Mouse (Mus musculus) gastrocnemius, postnatal 25 days (tissue): ENCODE measurements at regions not wholly inside any gene's neighbourhood (a gene's known extent, or its start where the extent isn't known, plus 50 kb on each side); places are given as distances from the start of the nearest gene placed in this dataset.

Experiments
- DNase-seq: peaks from one replicate; pipeline ENCODE4 v3.0.0; 2022

GRCm38 (mm10) chr2:51448121-51448520, 179.2 kb upstream of the Tas2r134 start:
- DNase-seq: no peak

GRCm38 (mm10) chr2:51447616-51448015, 179.7 kb upstream of the Tas2r134 start:
- DNase-seq: no peak

DNA sequence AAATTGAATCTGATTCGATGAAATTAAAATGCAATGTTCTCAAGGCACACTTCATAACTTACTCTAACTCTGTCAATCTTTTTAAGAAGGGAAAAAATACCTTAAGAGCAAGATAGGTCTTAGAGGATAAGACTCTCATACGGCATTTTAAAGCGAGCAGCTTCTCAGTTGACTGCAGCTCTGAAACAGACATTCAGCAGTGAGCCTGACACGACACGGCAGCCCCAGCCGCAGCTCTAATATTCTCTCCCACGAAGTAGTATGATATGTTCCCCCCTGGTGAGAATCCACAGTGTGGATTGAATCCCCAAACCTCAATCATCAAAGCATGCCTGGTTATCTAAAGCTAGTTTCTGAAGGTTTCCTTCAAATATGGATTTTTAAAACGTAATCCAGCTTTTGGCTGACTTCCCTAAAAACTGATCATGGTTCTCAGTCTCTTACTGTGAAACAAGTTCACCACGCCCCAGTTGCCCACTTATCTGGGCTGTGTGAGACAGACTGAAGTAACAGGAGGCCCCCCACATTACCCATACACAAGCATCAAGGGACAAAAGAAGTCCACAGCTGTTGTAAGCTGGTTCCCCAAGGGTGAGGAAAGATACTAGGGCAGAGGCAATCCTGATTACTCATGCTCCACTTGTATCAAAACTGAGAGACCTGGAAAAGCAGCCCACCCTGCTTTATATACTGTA, 182.8 kb upstream of the Tas2r134 start:
- DNase-seq: no peak

GRCm38 (mm10) chr2:51443946-51444345, 183.4 kb upstream of the Tas2r134 start:
- DNase-seq: no peak

GRCm38 (mm10) chr2:51439047-51439446, 188.3 kb upstream of the Tas2r134 start:
- DNase-seq: no peak

DNA sequence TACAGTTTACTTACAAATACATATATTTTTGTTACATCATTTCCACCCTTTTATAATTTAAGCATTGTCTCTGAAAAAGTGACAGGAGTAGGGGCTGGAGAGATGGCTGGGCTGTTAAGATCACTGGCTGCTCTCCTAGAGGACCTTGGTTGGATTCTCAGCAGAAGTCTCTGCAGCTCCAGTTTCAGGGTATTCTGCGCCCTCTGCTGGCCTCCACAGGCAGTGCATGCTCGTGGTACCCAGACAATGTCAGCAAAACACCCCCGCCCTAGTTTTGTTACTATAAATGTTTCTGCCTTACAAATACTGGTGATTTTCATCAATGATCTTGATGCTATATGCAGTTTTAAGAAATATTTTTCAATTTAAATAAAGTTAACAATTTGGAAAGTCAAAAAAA, 190.7 kb upstream of the Tas2r134 start:
- no peak for DNase-seq

- no peak for DNase-seq
Measured at GRCm38 (mm10) chr2:51431564-51431963, 195.7 kb upstream of the Tas2r134 start.

DNA sequence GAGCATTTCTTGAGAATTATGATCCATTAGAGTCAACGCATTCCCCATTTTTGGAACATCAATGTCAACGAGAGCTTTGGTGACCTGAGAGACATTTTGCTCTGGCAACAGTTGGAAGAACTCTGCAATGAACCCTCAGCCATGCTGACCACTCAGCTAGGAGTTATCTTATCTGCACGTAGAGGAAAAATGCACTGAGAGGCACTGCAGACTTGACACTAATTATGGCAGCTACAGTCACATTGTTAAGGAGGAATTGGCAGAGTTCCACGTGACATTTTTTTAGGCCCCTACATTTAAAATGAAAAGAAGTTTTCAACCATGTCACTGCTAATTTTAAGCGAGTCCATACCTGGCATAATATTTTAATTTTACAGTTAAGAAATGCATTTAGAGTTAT, 197.6 kb upstream of the Tas2r134 start:
- DNase-seq: no peak

- no peak for DNase-seq
Measured at GRCm38 (mm10) chr2:51422442-51422841, 204.9 kb upstream of the Tas2r134 start.

DNA sequence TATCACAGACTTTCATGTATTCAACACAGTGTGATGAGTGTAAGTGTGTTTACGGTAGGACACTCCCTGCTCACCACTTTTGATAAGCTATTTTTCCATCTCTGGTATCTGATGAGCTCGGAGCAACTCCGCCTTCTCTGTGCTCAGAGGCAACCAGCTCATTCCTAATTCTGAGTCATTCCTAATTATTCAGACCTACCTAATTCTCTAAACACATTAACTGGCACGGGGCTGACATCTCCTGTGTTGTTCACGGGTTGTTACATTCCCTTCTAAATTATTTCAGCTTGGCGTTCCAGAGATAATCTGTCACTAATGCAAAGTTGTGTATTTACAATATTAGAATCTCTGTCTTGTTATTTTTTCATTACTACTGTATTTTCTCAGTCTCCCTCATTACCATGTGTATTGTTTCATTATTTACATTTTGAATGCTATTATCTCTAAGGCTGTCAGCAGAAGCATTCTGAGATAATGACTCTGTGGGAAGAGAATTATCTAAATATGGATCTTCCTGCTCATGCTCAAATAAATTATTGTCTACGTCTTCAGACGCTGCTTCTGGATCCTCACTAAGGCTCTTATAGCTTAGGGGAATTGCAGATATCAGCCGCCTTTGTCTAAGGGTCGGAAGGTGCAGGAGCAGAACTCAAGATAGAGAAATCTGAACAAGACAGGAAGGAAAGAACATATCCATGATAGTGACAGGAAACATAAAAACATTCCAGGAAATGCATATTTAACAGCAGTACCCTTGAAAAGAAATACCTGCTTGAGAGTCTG, 209.2 kb upstream of the Tas2r134 start:
- DNase-seq: no peak

DNA sequence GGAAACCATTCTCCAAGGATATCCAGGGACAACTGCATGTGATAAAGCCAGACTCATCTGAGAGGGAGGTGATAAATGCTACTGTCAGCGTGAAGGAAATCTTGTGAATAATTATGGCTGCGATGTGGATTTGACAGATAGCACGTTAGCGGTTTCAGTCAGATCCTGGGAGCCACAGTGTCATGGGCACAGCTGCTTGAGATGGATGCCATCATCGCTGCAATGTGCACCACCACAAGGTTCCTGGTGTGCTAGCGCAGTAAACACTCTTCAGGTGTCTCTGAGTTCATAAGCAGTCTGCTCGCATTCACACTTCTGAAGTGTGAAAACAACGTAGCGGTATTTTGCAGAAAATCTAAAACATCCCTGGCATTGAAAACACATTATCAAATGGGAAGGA, 238.9 kb upstream of the Tas2r134 start:
- no peak for DNase-seq

DNA sequence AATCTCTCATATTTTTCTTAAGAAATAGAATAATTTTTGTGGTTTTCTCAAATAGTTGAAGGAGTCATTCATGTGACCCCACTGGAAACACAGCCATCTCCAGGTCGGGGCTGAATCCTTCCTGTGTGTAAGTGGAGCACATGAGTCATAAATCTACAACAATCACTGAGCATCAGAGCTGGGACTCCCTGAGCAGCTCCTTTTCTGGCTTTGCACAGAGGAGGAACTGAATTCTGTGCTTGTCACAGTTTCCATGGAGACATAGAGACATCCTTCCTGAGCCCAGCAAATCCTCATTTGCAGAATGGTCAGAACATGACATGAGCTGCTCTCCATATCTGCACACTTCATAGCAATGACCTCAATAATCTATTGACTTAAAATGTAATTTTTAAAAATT, 238.2 kb upstream of the Rnd3 start:
- no peak for DNase-seq

DNA sequence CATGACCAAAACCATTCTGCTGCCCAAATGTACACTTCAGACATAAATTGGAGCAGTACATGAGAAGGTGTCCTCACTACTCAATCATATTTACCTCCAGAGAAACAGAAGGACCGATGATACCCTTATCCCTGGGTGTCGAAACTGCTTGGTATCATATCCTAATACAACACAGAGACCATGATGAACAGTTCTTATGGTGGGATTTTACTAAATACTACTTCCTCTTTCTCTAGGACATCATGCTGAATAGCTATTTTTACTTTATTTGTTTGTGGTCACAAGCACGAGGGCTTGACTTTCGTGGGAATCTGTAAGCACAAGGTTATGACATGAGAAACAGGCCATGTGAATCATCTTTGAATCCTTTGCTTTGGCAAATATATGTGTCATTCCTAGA, 227.7 kb upstream of the Rnd3 start:
- DNase-seq: no peak

- no peak for DNase-seq
Measured at GRCm38 (mm10) chr2:51374636-51375035, 225.7 kb upstream of the Rnd3 start.

DNA sequence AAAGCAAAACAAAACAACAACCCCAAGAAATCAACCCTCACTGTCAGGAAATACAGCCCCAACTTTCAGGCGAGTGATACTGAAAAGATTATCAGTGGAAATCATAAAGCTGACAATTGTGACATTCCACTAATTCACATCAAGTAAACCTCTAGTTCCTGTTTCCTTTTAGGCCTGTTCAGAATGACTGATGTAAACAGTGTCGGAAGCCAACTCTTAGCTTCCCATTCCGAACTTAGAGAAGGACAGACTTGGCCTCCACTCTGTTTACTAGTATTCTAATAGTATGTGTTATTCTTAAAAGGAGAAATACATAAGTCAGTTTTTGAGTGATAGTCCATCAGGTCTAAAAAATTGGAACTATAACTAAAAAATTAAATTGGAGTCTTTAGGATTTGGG, 223.9 kb upstream of the Rnd3 start:
- DNase-seq: no peak

GRCm38 (mm10) chr2:51362825-51363616, 214.1 kb upstream of the Rnd3 start:
- DNase-seq: no peak

- DNase-seq: no peak
Measured at GRCm38 (mm10) chr2:51355281-51355680, 206.4 kb upstream of the Rnd3 start.

- no peak for DNase-seq
Measured at GRCm38 (mm10) chr2:51354800-51355199, 205.9 kb upstream of the Rnd3 start.

GRCm38 (mm10) chr2:51349614-51350013, 200.7 kb upstream of the Rnd3 start:
- DNase-seq: no peak

GRCm38 (mm10) chr2:51348774-51349173, 199.9 kb upstream of the Rnd3 start:
- no peak for DNase-seq

- DNase-seq: no peak
Measured at GRCm38 (mm10) chr2:51347086-51347485, 198.2 kb upstream of the Rnd3 start.

GRCm38 (mm10) chr2:51342421-51342820, 193.5 kb upstream of the Rnd3 start:
- DNase-seq: no peak

DNA sequence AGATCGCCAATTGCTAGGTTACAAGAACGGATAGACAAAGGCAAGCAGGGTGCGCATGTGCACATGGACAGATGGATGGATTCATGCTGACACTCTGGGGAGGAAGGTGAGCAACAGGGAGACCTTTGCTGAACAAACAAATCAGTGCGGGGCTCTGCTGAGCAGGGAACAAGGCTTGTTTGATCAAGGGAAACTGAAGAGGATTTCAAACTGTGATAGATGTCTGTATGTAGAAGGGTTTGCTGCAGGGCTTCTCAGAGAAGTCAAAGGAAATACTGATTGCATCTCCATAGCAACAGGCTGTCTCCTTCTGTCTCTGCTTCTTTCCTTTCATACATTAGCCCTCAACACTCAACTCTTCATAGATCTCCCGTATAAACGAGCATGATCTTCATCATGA, 185.5 kb upstream of the Rnd3 start:
- DNase-seq: no peak
